Mouse (Mus musculus) embryonic fibroblast, embryonic 13.5 days (primary cell): ENCODE results near the gene Pknox2.

Source experiments
- CTCF ChIP-seq: IDR thresholded peaks from 2 replicates; pipeline ENCODE4 v1.5.1; 2011; ENCODE audit warnings: mild to moderate bottlenecking, control low read depth, low read length, moderate library complexity, borderline replicate concordance; ENCODE audit not compliant: insufficient read depth
- POLR2A ChIP-seq: IDR thresholded peaks from 2 replicates; pipeline ENCODE4 v1.6.1; 2011; ENCODE audit warnings: low read depth, mild to moderate bottlenecking, control low read depth, low read length, moderate library complexity

DNA sequence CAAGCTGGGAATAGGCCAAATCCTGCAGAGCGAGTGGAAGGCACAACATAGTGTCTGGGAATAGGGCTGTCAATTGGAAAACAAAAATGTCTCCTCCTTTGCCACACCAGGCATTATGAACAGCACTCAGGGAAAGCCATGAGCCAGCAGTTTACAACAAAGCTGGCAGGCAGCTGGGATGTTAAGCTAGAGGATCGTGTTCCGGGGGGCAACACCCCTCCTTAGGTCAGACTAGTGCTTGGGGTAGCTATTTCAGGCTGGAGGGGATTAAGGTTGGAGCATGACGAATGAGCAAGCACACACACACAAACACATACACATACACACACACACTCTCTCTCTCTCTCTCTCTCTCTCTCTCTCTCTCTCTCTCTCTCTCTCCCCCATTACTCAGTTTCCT, 227.7 kb downstream of the Pknox2 start:
- TF ChIP-seq CTCF (no peak), POLR2A (no peak)
